Mouse (Mus musculus): ENCODE data around the gene Pcp4l1.

Gene Pcp4l1

DNA sequence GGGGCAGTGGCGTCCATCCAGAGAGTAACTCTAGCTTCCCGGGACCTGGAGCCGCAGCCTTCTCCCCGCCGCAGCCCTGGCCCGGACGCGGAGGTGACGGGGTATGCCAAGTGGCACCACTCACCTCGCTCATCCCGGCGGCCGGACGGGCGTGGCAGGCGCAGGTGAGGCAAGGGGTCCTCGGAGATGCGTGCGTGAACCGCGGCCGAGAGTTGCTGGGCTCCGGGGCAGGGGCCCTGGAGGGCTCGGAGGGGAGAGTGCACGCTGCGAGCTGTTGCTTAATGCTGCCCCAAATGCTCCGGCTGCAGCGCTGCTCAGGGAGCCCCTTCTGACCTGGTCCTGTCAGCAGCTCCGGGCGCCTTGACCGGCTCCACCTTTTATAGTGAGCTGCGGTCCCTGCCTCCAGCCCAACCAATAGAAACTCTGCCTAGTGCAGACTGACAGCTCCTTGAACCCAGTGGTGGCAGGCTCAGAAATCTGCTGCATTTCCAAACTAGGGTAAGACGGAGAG, at the start of gene Pcp4l1:
Gene Pcp4l1, minus strand, starts transcription at position 382 of the 511 bp plus-strand sequence.
- peak; percentile 46 for DNase-seq

DNA sequence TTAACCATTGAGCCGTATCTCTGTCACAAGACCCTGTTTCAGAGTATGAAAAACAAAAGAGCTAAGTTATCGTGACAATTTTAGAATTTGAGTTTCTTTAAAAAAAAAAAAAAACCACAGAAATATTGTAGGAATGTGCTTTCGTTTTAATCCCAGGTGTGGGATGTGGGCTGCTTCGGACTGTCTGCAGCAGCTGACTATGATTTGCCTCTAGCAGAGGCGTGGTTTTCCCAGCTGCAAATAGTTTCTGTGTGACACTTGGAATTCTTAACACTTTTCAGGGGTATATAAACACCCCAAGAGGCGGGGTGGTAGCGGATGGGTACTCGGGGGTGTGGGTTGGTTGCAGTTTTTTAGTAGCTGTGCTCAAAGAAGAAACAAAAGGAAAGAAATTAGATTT, 49.3 kb upstream of the Pcp4l1 start:
- DNase-seq, result no peak

DNA sequence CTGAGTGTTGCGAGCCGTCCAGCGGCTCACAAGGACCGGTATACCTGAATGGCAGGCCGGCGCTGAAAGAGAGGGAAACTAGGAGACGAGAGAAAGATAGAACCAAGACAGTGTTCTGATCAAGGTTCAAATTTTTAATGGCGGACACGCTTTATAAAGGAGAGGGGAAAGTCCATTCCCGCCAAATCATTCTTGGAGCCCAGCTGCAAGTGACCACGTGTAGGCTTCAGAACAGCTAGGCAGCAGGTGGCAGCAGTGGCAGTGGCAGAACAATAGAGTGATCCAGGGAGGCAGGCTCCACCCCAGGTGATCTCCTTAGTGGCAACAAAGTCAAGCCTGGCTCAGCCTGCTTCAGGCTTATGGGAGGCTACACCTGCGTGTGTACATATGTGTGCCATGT, 45.9 kb upstream of the Pcp4l1 start:
- DNase-seq, result peak; percentile 44

DNA sequence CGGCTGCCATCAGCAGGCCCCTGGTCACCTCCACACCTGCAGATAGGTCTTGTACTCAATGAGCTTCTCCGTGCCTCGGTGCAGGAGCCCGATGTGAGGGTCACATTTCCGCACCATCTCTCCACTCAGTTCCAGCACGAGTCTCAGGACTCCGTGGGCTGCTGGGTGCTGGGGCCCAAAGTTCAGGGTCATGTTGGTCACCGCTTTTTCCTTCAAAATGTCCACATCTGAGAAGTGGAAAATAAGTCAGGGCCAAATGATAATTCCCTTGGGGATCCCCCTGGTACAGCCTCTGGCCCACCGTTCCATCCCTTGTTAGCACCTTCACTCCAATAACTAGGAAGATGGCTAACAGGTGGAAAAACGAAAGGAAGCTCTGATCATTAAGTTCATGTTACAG, 44.8 kb upstream of the Pcp4l1 start:
- no peak for DNase-seq

DNA sequence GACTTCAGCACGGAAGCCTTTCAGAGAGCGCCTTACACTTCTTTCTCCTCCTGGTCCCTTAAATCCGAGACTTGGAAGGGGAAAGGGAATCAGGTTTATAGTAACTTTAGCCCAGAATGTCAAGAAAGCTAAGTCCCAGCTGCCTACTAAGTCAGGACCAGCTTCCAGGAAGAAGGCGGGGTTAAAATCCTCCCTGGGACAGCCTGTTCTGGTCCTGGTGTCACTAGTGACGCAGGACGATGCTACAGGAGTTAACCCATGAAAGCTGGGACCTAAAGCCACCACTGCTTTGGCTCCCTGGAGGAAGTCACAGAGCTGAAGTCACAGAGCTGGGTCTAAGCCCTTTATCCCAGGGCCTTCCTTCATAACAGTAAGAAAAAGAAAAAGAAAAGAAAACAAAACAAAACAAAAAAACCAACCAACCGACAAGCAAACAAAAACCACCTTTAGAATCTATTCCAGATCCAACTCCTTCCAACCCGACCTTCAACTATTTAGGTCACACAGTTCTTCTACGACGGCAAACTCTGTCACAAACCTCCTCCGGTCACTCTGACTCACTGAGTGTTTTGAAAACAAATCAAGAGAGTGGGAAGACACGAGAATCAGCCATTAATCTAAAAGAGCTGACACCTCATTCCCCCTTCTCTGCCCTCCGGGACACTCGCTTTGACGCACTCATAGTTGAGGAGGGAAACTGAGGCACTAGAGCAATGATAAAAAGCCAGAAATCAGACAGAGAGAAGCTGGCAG, 44.1 kb upstream of the Pcp4l1 start:
- peak; percentile 58 for DNase-seq

DNA sequence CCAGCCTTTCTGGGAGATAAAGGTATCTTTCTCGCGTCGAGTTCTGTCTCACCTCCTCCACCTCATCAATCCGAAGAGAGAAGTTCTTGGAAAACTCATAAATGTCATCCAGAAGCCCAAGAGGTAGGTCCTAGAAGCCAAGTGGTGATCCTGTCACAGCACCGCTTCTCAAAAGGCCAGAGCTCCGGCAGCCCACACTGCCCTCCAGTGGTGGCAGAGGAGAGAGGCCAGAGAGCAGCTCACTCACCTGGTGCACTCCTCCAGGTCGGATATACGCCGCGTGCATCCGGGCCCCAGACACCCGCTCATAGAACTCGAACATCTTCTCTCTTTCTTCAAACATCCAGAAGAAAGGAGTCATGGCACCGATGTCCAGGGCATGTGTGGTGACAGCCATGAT, 42.4 kb upstream of the Pcp4l1 start:
- DNase-seq, result peak; percentile 53

DNA sequence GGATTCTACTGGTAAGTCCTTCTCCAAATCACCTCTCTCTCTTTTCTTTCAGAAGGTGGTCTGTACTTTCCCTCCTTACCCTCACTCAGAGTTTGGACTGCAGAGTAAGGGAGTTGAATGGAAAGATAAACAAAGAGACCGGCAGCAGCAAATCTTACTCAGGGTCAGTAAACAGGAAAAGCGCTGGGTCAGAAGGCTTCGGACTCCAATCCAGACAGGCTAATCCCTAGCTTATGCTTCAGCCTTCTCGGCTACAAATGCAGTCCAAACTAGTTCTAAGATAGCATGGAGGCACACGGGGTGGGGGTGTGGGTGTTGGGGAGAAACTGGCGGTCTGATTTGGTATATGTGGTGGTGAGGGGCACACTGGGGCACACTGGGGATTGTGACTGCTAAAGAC, 41.4 kb upstream of the Pcp4l1 start:
- no peak for DNase-seq

DNA sequence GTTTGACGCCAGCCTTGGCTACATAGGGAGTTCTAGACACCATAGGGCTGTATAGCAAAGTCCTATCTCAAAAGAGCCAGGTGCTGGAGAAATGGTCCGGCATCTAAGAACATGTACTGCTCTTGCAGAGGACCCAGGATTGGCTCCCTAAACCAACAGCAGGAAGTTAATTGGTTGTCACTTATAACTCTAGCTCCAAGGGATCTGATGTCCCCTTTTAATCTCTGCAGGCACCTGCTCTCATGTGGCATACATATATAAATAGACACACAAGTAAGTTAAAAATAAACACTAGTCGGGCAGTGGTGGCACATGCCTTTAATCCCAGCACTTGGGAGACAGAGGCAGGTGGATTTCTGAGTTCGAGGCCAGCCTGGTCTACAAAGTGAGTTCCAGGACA, 39.7 kb upstream of the Pcp4l1 start:
- DNase-seq, result no peak

DNA sequence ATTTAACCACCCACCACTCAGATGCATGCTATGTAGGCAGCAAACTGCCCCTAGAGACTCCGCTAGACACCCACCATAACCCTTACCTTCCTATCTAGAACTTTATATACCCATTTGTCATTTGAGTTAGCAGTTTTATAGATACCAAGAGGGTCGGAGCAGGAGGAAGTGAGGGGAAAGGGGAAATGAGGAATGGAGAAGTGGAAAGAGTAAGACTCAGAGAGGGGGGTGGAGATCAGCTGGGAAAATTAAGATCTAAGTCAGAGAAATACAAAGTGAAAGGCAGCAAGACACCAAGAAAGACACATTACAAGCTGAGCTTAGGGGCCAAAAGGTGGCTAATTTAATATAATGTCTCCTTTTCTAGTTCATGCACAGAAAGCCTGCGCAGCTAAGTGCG, 38.5 kb upstream of the Pcp4l1 start:
- no peak for DNase-seq

DNA sequence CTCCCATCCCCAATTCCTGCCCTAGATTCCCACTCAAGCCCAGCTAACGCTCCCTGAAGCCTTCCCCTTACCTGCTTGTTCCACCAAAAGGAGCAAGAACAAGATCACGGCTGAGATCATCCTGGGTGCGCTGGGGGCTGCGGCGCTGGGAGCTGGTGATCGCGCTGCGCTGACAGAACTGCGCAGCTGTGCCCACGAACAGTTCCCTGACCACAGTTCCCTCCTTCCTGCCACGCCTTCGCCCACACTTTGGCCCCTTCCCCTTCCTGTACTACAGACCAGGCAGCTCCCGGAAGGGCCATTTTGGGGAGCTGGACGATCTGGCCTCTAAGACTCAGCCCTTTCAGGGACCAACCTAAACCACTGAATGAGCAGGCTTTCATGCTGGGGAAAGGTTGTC, 38.1 kb upstream of the Pcp4l1 start, which contains the start of gene Fcer1g:
Gene Fcer1g, minus strand, starts transcription at position 240 of the 400 bp plus-strand sequence.
- DNase-seq, result no peak

DNA sequence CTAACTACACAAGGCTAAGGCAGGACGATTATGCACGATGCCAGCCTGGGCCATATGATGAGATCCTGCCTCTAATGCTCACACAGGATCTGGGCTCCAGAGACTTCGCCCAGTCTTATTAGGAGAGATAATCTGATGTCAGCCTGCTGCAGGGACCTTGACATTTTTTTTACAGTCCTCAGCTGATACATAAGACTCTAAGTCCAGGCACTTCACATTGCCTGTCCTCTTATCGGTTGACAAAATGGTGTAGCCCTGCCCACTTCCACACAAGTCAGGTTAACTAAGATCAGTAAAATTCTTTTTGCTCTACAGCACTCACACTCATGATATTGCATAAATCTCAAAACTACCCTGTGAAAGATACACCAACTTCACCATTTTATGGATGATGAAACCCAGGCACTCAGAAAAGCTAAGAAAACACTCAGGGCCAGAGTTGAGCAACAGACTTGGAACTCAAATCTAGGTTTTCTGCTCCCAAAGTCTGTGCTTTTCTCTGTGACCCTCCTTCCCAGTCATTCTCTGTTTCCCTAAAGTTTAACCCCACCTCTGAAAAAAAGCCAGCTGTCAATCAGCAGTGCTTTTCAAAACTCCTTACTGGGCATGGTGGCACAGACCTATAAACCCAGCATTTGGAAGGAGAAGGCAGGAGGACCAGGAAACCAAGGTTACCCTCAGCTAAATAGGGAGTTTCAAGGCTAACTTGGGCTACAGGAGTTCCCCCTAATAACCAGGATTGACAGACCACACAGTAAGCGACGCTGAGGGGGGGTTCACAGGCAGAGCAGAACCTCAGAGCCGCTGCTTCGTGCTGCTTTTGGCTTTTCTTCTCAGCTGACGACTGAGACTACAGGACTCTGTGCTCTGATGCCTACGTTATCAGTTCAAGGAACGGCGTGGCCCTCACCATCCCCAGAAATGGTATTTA, 37.0 kb upstream of the Pcp4l1 start:
- DNase-seq, result no peak

DNA sequence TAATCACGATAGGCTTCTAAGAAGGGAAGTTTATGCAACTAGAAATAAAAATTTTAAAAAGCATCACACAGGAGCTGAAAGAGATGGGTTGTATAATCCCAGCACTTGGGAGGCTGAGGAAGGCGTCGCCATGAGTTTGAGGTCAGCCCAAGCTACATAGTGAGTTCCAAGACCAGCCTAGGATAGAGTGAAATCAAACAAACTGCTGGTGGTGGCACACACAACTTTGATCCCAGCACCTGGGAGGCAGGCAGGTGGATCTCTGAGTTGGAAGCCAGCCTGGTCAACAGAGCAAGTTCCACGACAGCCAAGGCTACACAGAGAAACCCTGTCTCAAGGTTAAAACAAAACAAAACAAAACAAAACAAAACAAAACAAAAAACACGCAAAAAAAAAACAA, 36.3 kb upstream of the Pcp4l1 start:
- DNase-seq, result no peak

DNA sequence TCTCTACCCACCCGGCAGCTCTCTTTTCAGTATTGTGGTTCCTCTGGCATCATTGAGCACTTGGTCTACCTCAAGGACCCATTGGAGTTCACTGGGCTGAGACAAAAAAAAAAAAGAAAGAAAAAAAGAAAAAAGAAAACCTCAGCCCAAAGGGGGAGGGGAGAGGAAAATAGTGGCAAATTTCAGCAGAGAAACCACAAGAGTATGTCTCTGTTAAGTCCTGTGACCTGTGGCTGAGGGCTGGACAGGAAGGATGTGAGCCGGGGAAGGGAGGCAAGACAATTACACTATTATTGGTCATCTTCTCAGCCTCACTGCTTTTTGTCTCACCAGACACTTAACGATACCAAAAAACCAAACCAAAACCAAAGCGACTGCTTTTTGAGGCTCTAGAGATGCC, 35.8 kb upstream of the Pcp4l1 start:
- no peak for DNase-seq

DNA sequence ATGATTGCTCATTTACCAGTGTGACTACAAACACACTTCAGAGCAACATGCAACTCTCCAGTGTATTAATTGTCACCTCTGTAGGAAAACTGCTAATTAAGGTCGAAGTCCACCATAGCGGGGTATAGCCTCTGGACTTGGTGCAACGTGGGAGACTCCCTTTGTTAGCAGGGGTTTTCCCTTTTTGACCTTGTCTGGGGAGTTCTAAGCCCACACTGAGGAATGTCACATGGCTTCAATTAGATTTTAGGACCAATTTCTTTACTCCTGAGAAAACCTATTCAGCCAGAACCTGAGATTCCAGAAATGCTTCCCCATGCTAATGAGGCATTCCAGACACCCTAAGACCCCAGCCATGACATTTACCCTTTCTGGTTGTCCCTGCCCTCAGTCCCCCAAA, 34.1 kb upstream of the Pcp4l1 start:
- no peak for DNase-seq

DNA sequence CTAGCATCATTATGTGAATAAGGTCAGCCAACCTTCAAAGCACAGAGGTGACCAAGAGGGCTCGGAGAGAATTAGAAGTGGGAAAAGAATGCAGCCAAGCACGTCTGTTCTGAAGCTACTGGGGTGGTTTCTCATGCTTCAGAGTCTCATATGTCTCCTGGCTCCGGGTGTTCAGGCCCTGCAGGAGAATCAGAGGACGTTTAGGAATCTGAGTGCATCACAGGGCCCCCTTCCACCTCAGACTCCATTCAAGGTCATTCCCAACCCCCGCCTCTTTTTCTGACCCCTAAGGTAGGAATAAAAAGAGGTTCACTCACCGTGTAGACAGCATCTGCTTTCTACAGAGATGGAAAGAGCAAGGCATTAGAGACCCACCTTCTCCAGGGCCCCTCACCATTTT, 33.7 kb upstream of the Pcp4l1 start:
- no peak for DNase-seq

DNA sequence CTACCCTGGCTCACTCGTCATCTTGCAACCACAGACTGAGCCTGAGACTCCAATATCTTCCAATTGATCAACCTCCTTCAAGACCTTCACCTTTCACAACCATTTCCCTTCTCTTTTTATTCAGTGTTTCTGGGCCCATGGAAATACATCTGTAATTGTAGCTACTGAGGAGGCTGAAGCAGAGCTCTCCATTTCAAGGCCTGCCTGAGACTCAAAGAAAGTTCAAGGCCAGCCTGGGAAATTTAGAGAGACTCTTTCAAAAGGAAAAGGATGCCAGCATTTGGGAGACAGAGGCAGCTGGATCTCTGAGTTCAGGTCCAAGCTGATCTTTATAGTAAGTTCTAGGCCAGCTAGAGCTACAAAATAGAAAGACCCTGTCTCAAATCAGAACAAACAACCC, 31.8 kb upstream of the Pcp4l1 start:
- DNase-seq, result no peak

DNA sequence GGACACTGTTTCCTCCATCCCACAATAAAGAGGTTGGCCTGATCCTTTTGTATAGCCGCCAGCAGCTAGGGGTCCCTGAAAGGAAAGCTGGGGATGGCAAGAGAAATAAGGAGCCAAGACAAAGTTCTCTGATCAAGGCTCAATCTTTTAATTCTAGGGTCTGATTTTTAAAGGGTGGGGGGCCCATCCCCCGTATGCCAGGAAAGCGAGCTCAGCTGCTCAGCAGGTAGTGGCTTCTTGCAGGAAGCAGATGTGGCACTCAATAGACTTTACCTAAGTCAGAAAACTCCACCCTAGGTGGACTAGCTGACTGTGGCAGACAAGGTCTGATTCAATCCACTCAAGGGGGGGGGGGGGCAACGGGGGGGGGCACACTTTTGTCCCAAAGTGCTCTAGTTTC, 30.7 kb upstream of the Pcp4l1 start:
- DNase-seq, result no peak

DNA sequence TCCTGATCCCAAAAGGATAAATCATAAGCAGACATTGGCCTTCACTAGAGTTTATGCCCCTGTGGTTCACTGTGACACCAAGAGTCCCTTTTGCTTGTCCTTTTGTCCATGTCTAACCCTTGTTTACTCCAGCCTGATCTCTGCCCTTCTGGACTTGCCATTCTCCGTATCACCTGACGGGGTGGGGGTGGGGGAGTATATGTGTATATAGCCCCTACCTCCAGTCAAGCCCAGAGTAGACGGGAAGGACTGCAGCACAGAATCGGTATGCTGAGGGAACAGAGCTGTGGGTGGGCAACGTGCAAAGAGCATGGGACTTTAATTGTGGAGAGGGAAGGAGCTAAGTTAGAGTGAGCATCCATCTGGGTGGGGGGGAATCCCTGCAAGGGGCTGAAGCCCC, 28.8 kb upstream of the Pcp4l1 start, which contains the start of gene Apoa2:
Gene Apoa2, plus strand, starts transcription at position 198 of the 400 bp plus-strand sequence.
- DNase-seq, result no peak

DNA sequence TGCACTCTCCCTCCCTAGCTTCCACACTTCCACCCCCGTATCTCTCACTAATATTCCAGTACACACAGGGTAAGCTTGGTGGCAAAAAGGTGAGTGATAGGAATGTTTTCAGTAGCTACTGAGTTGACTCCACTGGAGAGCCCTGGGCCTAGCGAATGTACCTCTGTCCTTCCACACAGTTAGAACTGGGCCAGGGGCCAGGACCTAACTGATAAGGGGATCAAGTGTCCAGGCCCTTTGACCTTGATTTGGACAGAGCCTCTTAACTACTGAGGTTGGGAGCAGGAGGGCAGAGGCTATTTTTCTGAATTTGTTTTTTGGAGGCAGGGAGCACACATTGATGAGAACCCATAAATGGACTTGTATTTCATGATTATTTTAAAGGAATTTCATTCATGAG, 27.7 kb upstream of the Pcp4l1 start:
- peak; percentile 61 for DNase-seq

DNA sequence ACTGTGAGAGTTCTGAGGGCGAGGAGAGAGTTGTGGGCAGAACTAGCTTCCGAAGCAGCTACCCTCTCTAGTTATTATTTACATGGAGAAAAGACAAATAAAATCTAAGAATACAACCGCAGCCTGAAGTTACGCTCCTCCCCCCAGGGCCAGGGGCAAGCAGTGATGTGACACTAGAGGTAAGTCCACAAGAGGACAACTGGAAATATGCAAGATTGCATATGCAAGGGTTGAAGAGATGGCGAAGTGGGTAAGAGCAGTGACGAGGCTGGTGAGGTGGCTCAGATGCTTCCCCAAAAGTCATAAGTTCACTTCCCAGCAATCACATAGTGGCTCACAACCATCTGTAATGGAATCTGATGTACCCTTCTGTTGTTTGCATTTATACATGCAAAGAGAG, 27.1 kb upstream of the Pcp4l1 start:
- DNase-seq, result no peak

DNA sequence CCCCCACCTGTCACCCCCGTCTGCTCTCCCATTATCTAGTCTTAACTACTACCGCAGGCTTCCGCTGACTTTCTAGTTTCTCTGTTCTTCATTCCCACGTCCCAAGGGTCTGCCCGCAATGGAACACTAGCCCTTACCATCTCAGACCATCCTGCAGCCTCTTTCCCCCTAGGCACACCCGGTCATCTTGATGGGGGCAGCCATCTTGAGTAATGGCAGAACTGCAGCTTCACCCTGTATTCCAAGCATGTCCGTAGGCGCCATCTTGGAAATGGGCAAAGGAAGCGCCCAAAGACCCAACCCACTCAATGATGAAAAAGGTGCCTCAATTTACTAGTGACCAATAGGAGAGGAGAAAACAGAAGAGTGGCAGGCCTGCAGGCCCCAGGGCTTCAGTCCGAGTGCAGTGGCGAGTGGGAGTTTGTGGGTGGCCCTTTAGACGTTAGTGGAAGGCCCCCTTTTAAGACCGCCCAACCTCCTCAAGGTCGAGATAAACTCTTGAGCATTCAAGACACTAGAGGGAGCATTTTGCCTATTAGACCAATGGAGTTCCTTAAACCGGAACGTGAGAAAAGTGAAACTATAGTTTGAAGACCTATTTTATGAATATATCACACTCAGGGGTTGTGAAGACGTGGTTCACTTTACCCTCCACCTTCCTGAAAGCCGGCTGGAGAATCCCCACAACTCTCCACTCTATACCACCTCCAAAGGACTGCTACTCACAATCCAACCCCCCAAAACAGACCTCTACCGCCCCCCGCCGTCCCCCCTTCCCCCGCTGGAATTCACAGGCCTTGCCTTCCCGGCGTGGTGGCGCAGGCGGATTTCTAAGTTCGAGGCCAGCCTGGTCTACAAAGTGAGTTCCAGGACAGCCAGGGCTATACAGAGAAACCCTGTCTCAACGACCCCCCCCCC, 26.4 kb upstream of the Pcp4l1 start, which contains the start of gene Tomm40l:
Gene Tomm40l, minus strand, starts transcription at position 277 of the 918 bp plus-strand sequence.
- peak; percentile 100 for DNase-seq
